Mouse (Mus musculus): ENCODE measurements around the gene Pbx1. TPM values are rescaled to one million over a fixed set of nuclear protein-coding genes. Genes with fewer than 3 reads are reported as not detected.

The Pbx1 gene
- total RNA-seq, 1 experiment from 2014 or later = 44.5 TPM

DNA sequence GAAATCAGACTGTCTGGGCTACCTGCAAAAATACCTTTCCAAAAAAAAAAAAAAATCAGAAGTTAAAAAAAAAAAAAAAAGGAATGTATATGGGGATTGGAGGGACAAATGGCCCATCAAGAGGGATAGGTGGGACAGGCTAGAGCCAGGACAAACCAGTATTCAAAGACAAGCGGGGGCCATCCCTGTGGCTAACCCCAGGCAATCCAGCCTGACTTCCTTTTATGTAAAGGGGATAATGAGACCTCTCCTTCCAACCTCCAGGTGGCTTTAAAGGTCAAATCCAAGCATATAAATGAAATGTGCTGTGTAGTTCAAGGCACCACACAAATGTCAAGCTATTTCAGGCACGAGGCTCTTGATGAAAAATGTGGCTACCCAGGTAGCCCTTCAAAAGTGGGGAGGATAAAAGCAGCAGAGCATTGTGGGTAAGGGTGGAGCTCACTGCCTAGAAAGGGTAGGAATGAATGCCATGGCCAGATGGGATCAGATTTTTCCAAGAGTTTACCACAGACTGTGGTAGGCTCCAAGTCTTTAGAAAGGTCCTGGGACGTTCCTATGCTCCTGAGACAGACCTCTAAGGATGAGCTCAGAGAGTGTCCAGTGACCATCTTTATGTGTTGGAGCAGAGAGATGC is 36.4 kb downstream of the Pbx1 start:
- no peak for ATAC-seq (replicated peaks in 1 of 2; ENCODE audit: insufficient read depth in 1 of 2, low FRiP score in 2 of 2, low TSS enrichment in 1 of 2, low read depth in 1 of 2, poor library complexity in 2 of 2, severe bottlenecking in 2 of 2)

DNA sequence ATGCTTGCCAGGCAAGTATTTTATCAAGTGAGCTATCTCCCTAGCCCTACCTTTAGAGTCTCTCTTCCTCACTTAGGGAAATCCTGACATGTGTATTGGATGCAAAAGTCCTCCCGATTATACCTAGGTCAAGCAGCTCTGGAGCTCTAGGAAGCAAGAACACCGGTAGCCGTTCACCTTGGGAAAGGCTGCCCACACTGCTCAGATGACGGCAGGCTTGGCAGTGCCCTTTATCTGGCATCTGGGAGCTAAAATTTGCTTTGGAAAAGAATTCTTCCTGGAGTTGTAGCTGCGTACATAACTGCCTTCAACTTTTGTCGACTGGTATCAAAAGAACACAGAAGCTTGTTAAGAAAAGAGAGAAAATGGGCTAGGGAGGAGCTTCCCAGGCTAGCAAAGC is 37.5 kb downstream of the Pbx1 start:
- no peak for ATAC-seq (replicated peaks in 1 of 2; ENCODE audit: insufficient read depth in 1 of 2, low FRiP score in 2 of 2, low TSS enrichment in 1 of 2, low read depth in 1 of 2, poor library complexity in 2 of 2, severe bottlenecking in 2 of 2)

DNA sequence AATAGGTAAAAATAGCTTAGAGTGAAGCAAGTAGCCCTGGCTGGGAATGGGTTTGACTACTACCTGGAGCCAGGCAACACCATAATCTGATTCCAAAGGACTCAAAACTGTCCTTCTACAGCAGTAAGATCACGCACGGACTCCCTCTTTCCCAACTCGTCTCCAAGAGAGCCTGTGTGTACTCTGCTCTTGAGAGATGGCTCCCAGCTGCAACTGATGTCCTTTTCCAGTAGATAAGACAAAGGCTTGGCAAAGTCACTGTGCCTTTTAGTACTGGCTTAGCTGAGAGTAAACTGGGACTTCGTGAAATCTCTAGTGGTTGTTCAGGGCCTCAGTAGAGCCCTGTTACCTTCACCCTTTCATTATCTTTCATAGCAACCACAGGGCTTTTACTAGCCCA is 38.6 kb downstream of the Pbx1 start:
- ATAC-seq (replicated peaks in 1 of 2; ENCODE audit: insufficient read depth in 1 of 2, low FRiP score in 2 of 2, low TSS enrichment in 1 of 2, low read depth in 1 of 2, poor library complexity in 2 of 2, severe bottlenecking in 2 of 2) = no peak

DNA sequence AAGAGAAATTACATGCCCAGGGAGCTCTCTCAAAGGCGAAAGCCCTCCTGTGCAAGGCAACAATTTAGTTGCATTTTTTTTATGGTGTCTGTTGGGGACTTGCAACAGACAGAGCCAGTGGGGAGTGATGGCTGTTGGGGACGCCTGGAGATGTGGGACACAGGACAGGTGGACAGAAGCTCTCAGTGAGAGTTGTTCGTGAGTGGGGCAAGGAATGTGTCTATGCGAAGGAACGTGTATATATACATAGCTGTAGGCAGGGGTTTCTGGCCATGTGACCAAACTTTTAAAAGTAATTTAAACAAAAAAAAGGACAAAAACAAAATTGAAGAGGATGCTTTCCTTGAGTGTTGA is 39.6 kb downstream of the Pbx1 start:
- no peak for ATAC-seq (replicated peaks in 1 of 2; ENCODE audit: insufficient read depth in 1 of 2, low FRiP score in 2 of 2, low TSS enrichment in 1 of 2, low read depth in 1 of 2, poor library complexity in 2 of 2, severe bottlenecking in 2 of 2)

DNA sequence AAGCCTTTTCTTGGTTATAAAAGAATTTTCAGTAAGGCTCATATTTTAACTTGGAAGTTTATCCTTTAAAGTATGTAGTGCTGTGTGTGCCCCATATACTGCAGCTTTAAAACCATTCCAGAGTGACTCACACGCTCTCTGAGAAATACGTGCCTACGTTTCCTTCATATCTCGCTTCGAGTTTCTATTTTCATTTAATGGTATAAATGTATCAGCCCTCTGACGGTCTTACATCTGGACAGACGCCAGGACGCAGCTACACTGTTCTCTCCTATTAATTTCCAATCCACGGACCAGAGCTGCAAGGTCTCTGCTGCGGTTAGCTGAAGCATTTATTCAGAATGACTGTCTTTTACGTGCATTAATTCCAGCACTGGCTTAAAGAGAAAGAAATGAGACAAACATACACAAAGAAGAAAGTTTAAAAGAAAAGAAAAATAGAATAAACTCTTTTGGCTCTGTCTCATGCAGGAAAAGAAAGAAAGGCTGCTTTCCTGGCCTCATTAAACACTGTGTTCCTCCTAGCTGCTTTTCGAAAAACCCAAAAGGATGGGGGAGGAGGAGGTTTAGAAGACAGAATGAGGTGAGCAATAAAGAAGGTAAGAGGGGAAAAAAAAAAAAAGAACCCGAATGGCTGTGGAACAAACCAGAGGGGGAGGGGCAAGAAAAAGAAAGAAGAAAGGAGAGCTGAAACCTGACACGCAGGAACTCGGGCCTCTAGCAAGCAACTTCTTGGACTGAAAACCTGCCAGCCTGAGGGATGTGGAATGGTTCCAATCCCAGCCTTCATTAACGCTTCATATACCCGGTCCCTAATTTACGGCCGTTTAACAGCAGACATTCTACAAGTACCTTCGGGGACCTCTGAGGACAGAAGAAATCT is 40.2 kb downstream of the Pbx1 start:
- peak in 1 of 2 experiments; percentile 31; a peak in 2 of 4 replicates for ATAC-seq (replicated peaks in 1 of 2; ENCODE audit: insufficient read depth in 1 of 2, low FRiP score in 2 of 2, low TSS enrichment in 1 of 2, low read depth in 1 of 2, poor library complexity in 2 of 2, severe bottlenecking in 2 of 2)

DNA sequence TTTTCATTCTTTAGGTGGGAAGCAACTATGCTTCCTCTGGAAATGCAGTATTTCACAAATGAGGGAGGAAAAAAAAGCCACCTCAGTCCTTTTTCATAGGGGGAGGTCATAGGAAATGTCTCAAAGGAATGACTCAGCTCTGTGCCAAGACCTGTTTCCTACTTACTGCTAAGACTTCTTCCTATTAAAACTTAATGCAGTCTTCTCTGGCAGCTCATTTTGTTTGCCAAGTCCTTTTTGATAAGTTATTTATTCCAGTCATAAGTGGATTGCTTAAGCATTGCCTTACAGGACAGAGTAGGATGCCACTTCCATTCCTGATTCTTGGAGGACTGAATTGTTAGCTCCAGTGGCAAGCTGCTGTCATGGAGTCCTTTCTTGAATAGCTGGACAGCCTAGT is 41.3 kb downstream of the Pbx1 start:
- ATAC-seq (replicated peaks in 1 of 2; ENCODE audit: insufficient read depth in 1 of 2, low FRiP score in 2 of 2, low TSS enrichment in 1 of 2, low read depth in 1 of 2, poor library complexity in 2 of 2, severe bottlenecking in 2 of 2) = no peak

DNA sequence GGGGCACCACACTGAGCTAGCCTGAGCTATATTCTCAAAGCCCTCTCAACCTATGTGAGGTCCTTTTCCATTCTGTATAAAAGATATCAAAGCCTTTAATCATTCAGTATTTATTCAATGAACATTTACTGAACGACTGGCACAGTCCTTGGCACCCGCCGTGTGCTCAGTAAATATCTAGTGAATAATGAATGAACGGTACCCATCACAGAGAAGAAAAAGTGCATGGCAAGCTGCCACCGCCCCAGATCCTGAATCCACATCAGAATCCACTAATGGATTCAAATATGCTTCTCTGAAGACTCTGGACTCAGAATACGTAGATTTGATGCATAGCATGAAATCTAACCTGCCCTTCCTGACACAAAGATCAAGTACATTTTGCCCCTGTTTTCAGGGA is 45.9 kb downstream of the Pbx1 start:
- no peak for ATAC-seq (replicated peaks in 1 of 2; ENCODE audit: insufficient read depth in 1 of 2, low FRiP score in 2 of 2, low TSS enrichment in 1 of 2, low read depth in 1 of 2, poor library complexity in 2 of 2, severe bottlenecking in 2 of 2)

DNA sequence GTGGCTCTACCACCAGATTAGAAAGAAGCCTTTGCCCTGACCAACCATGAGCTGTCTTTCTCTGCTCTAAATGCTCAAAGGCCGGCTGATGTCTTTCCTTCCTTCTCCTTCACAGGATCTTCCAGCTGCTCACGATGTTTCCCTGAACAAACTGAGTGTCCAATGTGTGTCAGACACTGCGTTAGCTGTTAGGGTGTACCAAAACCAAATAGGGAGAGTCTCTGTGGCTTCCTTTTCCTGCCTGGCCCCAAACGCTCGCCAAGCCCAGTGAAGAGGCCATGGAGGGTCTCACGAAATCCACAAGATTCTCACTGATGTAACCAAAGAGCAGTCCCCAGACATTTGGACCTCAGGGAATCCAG is 47.5 kb downstream of the Pbx1 start:
- peak; percentile 29 to 63; a peak in 3 of 4 replicates for ATAC-seq (replicated peaks in 1 of 2; ENCODE audit: insufficient read depth in 1 of 2, low FRiP score in 2 of 2, low TSS enrichment in 1 of 2, low read depth in 1 of 2, poor library complexity in 2 of 2, severe bottlenecking in 2 of 2)

DNA sequence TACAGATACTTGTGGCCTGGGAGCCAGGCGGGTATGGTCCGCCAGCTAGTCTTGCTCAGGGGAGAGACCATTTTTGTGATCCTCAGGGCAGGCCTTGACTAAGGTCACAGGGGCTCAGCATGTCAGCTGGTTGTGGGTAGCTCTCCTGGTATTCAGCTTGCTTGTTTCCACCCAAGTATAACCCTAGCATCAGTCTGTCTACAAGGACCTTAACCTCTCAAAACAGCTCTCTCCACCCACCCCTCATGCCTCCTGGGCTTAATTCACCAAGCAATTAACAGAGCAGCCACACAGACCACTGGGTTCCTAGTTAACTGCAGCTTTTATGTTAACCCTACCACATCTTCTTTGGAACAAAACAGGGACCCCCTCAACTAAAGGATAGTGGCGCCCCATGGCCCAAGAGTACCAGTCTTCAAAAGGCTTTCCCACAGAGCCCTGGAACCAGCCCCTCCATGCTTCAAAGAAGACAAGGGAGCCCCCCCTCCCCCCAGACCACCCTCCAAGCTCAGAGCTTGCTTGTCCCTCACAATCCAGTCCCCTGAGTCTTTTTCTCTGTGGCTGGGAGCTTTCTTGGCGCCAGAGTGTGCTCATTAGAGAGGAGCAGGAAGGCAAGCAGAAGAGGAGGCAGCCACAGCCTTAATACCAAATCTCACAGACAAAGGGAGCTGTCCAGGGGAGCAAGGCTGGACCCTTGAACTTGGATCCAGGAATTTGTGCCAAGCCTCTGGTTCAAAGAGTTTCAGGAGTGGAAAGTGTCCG is 48.1 kb downstream of the Pbx1 start:
- peak in 1 of 2 experiments; percentile 9; a peak in 2 of 4 replicates for ATAC-seq (replicated peaks in 1 of 2; ENCODE audit: insufficient read depth in 1 of 2, low FRiP score in 2 of 2, low TSS enrichment in 1 of 2, low read depth in 1 of 2, poor library complexity in 2 of 2, severe bottlenecking in 2 of 2)

DNA sequence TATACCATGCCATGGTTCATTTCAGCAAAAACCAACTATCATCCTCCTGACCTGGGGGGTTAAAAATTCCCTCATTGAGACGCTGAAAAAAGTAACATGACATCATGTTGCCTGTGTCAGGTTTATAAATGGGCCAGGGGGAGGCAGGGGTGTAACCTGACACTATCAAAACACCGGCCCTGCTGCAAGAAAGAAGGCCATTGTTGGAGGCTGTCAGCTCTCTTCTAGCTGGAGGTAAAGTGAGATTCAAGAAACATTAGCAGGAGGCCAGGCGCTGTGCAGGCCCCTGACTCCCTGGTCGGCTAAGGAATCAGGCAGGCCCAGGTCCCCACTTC is 49.3 kb downstream of the Pbx1 start:
- no peak for ATAC-seq (replicated peaks in 1 of 2; ENCODE audit: insufficient read depth in 1 of 2, low FRiP score in 2 of 2, low TSS enrichment in 1 of 2, low read depth in 1 of 2, poor library complexity in 2 of 2, severe bottlenecking in 2 of 2)

DNA sequence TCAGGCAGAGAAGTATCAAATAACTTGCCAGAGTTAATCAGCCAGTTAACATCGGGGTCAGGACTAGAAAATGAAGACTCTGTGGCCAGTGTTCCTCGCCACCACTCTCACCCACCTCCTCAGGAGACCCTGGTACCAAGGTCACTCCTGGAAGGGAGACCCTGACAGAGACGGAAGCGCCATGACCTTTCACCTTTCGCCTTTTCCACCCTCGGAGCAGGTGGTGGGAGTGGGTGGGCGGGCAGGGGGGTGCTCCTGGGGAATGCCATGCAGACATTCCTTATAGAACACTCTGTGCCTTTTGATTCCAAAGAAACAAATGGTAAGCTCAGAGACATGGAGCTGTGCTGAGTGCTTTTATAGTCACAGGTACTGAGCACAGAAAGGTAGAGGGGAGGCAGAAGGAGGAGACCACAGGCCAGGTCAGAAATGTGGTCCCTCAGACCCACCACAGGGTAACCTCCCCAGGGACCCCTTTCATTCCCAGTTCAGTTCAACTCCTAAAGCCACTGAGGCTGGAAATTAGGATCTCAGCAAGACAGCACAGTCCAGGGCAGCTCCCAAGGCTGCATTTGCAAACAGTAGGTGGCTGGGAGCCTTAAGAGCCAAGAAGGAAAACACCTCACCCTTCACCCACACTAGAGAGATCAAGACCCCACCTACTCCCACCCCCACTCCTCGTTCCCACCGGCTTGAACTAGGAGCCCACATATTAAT is 49.8 kb downstream of the Pbx1 start:
- no peak for ATAC-seq (replicated peaks in 1 of 2; ENCODE audit: insufficient read depth in 1 of 2, low FRiP score in 2 of 2, low TSS enrichment in 1 of 2, low read depth in 1 of 2, poor library complexity in 2 of 2, severe bottlenecking in 2 of 2)

DNA sequence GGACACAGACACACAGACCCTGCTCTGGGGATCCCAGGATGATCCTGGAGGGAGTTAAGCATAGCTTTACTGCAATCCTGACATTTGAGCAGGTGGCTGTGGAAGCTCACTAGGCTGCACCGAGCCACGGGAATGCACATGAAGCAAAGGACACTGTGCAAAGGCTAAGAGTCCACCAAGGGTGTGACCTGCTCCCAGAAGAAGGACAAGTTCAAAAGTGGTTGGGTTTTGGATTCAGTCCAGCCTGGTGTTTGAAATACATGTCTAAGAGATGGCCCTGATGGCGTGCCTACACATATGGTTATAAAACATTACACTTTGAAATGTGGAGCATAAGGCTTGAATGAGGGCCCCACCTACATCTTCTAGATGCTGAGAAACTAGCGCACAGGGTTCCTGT is 50.6 kb downstream of the Pbx1 start:
- ATAC-seq (replicated peaks in 1 of 2; ENCODE audit: insufficient read depth in 1 of 2, low FRiP score in 2 of 2, low TSS enrichment in 1 of 2, low read depth in 1 of 2, poor library complexity in 2 of 2, severe bottlenecking in 2 of 2) = no peak

DNA sequence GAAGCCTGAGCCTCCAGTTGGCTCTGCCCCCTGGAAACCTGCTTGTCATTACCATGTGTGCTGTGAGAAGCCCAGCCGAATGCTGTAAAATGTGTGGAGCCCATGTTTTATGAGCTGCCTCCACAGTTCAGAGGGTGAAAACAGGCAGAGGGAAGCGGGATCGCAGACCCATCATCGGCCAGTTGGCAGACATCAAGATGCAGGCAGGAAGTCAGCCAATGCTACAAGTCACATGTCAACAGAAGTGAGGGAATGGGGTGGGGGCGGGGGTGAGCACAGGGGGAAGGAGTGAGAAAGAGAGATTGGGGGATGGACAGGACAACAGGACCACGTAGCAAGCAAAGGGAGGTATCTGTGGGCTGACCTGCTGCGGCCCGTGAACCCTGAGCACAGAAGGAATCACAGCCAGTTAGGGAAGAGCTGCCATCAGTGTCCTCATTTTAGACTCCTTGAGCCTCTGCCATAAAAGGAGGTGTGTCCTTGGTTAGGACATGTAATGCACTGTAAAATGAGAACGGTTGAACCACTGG is 51.8 kb downstream of the Pbx1 start:
- ATAC-seq (replicated peaks in 1 of 2; ENCODE audit: insufficient read depth in 1 of 2, low FRiP score in 2 of 2, low TSS enrichment in 1 of 2, low read depth in 1 of 2, poor library complexity in 2 of 2, severe bottlenecking in 2 of 2) = no peak

DNA sequence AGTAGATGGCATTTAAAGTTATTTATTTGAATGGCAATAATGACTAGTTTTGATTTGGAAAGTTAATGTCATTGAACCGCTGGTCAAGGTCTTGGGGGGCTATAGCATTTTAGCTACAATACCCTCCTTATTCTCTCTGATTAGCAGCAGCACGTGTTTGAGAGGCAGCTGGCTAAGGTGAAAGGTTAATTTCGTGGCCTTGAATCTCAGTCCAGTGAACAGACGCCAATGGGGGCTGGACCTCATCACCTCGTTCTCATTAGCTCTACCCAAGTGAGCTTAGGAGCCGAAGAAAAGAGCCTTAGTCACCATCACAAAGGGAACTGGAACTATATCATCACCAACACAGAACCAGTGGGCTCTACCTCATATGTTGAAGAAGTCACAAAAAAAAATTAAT is 54.4 kb downstream of the Pbx1 start:
- no peak for ATAC-seq (replicated peaks in 1 of 2; ENCODE audit: insufficient read depth in 1 of 2, low FRiP score in 2 of 2, low TSS enrichment in 1 of 2, low read depth in 1 of 2, poor library complexity in 2 of 2, severe bottlenecking in 2 of 2)

DNA sequence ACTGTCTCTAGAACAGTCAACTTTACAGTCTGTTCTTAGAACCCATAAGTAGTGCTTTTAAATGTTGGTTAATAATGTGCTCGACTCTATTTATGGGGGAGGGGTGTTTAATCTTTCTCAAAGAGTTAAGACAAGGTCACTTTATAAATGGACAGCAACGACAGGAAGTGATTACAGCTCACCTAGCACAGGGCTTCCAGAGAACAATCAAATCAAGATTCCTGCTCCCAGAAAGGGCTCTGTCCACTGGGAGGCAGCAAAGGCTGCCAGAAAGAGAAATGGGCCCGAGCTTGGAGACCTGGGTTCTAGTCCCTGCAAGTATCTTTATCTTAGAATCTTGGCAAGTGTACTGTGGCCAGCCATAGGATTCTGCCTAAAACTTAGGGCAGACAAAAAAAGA is 55.7 kb downstream of the Pbx1 start:
- ATAC-seq (replicated peaks in 1 of 2; ENCODE audit: insufficient read depth in 1 of 2, low FRiP score in 2 of 2, low TSS enrichment in 1 of 2, low read depth in 1 of 2, poor library complexity in 2 of 2, severe bottlenecking in 2 of 2) = no peak

DNA sequence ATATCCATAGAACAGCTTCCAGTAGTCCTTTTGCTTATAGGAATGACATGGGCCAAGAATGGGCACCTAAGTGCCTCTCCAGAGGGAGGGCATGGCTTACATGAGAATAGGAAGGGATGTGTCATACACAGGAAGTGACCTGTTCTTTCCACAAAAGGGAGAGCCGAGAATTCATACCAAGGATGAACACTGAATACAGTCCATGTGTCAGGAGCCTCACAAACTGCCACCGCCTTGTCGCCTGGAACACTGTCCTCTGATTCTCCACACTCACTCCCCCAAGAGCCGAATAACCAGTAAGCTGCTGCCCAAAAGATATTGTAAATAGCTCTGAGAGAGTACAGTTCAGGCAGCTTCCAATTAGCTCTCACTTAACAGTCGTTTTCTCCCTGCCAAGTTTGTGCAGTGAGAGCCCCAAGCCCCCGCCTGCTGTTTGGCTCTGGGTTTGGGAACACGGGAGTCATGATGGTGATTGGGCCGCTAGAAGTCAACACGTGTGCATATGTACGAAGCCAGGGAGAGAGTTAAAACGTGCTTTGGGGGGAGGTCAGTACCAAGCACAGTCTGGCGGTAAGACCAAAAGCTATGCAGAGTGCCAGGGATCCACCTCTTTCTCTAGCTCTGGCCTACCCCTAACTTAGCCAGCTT is 57.0 kb downstream of the Pbx1 start:
- ATAC-seq (replicated peaks in 1 of 2; ENCODE audit: insufficient read depth in 1 of 2, low FRiP score in 2 of 2, low TSS enrichment in 1 of 2, low read depth in 1 of 2, poor library complexity in 2 of 2, severe bottlenecking in 2 of 2) = no peak

DNA sequence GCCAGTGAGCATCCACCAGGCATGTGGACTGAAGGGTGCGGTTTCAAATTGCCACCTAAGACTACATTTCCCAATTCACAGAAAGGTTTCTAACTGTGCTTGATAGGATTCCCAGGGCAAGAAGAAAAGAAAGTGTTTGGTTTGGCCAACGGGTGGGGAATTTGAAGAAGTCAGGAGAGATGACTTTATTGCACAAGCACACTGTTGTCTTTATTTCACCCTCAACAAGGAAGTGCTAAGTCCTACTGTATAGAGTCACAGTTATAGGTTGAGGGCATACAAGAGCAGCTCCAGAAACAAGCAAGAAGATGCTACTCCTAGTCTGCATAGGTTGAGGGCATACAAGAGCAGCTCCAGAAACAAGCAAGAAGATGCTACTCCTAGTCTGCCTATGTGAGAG is 60.0 kb downstream of the Pbx1 start:
- 0 out of 4 replicates have a peak, but pooled peaks of 1 of the 2 experiments have one; percentile 17 for ATAC-seq (replicated peaks in 1 of 2; ENCODE audit: insufficient read depth in 1 of 2, low FRiP score in 2 of 2, low TSS enrichment in 1 of 2, low read depth in 1 of 2, poor library complexity in 2 of 2, severe bottlenecking in 2 of 2)
